Mouse (Mus musculus) T-cell, adult 2 months (primary cell): ENCODE measurements at regions not wholly inside any gene's neighbourhood (a gene's known extent, or its start where the extent isn't known, plus 50 kb on each side); places are given as distances from the start of the nearest gene placed in this dataset.

Source experiments
- DNase-seq: peaks from one replicate; pipeline ENCODE4 v3.0.0; 2022; ENCODE audit warnings: low spot score

DNA sequence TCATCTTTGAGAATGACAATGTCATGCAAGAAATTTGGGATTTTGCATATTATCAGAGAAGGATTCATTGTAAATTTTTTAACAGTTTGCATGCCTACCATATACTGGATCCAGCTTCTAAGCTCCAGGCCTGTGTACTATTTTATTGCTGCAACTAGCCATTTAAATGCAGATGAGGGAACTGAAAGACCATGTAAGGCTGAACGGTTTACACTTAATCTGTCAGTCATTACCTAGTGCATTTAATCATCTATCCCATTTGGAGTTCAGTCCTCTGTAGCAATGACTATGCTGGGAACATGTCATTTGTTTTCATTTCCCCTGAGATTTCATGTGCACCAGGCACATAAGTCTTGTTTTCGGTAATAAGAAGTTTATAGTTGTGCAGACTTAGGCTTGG is 631.8 kb upstream of the Gm21961 start:
- DNase-seq, result no peak

DNA sequence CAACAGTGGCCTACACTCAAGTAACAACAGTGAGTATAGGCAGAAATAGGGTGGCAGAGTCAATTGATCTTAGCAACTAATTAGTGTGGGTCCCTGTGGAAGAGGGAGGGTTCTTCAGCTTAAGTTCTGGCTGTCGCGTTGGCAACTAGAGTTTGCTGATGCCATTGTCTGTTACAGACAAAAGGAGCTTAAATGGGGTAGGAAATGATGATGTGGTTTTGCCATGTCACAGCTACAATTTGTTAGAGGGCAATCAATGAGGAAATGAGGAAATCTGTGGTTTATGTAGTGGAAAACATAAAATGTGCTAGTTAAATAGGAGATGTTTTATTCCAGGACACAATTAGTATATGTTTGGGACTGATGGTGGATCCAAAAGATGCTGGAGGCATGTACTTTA is 624.8 kb upstream of the Gm21961 start:
- no peak for DNase-seq

DNA sequence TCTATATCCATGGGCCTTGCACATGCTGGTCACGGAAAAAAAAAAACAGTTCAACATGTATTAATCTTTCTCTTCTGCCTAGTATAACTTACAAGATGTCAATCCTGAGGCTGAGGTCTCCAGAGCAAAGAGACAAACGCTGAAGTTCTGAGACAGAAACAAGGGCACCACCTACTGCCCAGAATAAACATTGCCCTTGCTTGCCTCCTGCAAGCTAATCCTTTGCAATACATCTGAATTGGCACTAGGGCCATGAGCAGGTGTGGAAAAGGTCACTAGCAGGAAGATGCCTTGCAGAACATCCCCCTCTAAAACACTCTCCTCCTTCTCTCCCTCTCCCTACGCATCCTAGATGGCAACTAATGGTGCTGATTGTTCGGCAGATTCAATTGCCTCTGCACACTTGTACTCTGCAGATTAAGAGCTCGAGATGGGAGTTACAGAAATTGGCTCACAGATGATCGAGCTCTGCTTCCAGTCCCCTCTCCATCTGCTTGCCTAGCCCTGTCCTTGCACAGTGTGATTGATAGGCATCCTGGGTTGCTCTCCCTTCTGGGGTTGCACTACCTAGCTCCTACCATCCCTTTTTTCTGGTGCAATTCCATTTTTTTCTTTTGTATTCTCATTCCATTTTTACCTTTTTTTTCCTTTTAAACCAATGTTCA is 622.9 kb upstream of the Gm21961 start:
- peak; percentile 28 for DNase-seq

DNA sequence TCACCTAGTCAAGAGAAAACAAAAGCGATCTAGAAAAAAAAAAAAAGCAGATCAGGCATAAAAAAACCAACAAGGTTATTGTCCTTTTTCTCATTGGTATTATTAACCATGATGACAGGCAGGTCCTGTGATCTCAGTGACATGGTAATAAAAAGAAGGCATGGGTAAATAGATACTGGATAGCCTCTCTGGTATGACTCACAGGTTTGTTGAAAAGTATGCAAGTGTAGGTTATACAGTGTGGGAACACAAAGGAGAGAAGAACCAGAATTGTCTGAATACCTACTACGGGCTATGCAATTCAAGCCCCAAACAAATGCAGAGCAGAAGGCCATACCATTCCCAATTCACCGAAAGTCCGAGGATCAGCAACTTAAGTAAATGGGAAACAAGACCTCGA is 617.7 kb upstream of the Gm21961 start:
- no peak for DNase-seq

DNA sequence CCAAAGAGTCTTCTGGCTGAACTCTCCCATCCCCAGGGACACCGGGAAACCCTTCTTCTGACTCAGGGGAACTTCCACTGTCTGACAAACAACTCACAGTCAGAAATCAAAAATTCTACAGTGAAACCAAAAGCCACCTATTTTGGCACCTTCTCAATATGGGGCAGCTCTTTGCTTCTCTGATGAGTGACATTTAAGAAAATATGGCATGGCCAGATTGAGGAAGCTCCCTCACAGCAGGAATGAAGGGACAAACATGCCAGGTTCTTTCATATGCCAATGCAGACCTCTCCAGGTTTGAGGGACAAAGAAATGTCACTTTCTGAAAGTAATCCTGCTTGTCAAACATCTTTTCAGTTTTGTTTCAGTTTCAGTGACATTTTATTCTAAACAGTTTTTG is 615.8 kb upstream of the Gm21961 start:
- no peak for DNase-seq

DNA sequence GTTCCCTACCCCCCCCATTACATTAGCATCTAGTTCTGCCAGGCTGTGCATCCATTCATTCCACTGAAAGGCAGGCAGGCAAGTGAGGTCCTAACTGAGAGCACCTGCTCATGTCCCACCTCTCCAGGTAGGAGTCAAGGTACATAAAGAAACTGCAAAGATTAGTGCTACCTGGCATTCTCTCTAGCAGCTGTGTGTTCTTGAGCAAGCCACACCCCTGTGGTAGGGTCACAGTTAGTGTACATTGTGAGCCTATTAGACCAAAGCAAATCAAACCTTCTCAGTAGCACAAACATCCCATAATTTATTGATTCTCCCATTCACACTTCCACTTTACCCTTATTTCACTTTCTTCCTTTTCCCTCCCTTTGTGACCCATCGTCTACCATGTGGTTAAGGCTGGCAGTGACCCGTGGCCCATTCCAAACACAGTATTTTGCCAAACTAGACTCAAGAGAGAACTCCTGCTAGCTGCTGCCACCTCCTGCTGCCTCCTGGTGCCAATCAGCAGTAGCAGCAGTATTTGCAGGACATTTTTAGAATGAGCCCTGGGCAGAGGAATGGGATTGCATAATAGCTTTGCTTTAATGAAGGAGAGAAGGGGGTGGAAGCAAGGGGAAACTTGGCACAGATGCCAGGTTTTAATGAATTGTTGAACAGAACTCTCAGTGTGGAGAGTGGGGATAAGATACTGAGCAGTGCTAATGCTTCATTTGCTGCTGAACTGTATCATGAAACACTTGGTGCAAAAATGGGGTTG is 578.2 kb upstream of the Gm21961 start:
- DNase-seq, result no peak

DNA sequence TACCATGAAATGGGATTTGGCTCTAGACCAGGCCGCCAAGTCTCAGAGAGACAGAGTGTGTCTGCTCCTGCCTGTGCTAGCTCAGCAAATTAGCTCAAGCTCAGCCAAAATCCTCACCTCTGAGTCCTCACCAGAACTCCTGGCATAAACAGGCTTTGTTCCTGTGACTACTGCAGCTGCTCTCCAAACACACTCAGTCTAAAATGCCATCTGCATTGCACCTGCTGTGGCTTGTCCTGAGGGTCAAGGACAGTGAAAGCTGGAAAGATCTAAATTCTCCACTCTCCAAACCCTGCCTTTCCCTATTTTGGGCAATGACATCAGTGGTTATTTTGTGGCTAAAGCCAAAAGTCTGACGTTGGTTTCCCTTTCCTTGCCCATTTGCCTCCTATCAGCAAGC is 570.9 kb upstream of the Gm21961 start:
- no peak for DNase-seq

DNA sequence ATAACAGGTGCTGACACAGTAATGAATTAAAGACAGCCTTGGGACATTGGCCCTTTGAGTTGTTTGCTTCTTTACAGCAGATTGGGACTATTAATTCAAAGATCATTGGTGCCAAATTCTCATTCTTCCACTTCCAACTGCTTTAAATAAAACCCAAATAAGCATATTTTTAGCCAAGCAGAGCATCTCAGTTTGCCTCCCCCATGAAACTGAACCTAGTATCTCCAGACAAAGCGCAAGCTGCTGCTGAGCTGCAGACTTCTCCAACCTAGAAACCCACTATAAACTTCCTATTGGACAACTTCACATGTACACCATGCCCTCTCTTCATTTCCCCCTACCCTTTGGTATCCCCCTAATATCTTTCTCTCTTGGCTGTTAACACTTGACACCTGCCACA is 564.6 kb upstream of the Gm21961 start:
- no peak for DNase-seq

DNA sequence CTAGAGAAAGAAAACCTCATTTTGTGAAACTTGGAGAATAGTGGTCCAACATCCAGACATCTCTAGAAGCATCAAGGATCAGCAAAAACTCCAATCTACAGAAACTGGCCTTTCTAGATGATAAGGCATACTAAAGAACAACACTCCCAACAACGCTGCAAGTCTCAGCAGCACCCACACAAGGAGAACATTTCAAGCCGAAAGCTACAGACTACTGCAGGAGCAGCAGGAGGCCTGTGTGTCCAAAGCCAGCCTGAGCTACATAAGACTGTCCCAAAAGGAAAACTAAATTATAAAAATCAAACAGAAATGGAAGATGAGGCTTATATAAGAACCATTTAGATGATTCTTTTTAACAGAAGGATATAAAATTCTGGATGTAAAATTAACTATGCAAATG is 553.2 kb upstream of the Gm21961 start:
- DNase-seq, result no peak

DNA sequence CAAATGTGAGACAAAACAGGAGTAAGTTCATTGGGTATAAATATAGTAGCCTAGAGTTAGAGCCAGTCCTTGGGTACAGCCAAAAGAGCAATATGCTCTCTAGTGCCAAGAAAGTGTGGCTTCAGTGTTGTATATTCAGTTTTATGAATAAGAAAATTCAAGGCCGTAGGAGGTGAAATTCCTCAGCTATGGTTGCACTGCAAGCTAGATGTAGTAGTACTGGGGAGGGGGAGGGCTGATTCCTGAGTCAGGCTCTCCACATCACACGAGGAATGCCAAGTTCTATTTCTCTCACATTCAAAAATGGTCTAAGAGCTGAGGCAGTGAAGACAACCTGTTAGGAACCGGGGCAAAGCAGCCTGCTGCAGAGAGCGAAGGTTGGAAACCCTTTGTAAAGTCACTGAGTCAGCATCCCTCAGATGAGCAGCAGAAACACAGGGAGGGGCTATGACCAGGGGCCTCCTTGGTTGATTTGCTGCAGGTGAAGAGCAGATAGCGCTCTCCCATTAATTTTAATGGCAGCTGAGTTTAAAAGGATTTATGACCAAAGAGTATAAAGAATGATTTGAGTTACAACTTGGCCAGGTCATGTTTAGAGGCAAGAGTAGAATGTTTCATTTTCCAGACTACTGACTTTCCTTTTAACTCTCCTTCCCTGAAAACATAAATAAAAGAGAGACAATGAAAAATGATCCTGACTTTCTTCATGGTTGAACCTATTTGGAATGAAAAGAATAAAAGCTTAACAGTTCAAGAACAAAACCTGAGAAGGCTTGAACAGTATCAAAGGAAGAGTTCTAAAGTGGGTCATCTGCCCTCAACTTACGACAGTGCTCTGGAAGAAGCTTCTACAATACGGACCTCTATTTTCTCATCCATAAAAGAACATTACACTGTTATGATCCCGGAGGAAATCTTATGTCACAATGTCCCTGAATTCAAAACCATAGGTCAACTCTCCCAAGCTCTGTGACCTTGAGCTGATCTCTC is 543.4 kb upstream of the Gm21961 start:
- DNase-seq, result no peak

DNA sequence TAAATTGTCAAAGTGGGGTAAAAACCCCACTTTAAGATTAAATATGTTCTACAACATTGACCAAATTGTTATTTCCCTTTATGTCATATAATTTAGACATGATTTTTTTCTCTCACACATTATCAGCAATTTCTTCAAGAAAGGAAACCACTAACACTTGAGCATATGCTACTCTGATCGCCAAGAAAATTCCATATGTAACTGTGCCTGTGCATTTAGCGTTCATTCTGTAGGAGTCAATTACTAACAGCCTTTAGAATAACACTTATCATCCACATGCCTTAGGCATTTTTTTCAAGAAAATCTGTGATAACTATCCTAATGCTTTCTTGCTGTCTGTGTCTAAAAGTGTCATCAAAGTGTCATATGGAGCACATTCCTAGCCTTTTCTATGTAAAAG is 534.3 kb upstream of the Gm21961 start:
- DNase-seq, result no peak

DNA sequence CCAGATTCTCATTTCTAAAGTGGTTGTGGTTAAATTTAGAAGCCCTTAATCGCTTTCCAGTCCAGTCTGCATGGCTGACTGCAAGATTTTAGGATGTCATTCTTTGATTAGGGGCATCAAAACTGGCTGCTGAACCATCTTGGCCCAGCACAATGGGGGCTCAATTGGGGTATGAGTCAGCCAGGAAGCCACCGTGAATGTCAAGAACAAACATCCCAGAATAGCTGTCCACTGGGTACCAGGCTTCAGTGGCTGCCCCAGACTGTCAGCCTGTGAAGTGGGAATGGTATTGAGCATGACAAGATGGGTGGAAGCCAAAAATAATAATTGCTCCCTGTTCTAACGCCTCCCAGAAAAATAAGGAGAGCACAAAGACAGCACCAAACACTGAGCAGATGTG is 520.9 kb upstream of the Gm21961 start:
- no peak for DNase-seq

DNA sequence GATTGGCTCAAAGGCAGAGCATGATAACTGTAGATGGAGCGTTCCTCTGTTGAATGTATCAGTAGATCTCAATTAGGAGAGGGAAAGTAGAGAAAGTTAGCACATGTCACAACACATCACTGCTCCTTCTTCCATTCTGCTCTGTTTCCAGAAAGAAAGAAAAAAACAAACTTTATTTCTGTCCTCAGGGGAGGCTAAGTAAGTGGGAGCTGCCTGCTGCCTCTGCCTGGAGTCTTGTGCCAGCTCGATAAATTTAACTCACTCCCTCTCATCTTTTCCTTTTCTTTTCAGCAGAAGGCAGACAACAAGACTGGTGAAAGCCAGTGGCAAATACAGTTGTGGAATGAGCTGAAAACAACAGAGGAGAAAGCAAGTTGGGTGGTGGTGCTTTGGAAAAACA is 517.5 kb upstream of the Gm21961 start:
- DNase-seq, result no peak

DNA sequence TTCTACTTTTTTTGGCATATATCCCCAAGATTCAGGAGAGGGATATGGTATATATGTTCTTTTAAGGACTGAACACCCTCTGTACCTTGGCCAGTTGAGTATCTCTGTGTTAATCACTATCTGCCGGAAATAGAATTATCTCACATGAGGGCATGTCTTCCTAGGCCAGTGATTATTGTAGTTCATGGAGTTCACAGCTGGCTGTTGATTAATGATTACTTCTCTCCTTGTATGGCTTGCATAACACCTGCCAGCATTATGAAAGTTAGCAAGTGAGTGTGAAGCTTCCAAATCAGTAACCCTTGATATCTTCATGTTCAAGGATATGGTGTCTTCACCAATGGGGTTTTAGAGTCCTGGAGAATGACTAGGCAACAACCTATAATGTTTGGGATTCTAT is 488.0 kb upstream of the Gm21961 start:
- no peak for DNase-seq

DNA sequence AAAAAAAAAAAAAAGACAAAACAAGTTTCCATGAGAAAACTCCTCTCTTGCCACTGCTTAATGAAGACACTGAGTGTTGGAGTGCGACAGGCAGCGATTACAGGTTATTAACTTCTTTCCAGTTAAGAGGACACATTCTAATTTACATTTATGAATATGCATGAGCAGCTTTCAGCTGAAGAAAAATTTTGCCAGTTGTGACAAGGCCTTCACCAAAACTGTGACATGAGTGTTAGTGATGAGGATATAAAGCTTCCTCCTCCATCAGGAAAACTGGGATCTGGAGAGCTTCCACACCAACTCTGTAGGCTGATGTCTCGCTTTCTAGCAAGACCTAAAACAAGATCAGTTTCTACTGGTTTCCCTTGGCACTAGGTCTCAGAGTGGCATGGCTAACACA is 464.2 kb upstream of the Gm21961 start:
- no peak for DNase-seq

DNA sequence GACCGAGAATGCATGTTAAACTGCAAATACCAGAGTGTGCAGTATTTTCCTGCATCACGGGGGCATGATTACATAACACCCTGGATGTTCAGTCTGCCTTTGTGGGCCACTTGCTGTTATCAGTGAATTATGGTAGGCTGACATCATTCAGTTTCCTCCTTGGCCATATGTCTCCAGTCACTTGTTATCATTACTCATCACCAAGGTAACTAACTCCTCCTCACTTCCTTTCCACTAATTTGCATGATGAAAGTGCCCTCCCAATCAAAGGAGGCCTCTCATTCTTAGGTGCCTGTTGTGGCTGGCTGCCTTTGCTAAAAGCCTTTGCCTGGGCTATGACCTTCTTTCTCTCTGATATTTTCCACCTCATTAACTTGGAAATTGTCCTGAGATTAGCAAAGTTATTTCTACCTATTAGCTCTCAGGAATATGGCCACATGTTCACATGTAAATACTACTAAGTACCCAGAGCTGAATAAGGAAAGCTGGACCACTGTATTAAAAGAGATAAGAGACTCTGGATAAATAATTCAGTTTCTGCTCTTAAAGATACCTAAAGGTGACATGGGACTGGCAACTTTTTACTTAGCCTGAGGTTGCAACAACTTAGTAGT is 440.6 kb upstream of the Gm21961 start:
- no peak for DNase-seq

DNA sequence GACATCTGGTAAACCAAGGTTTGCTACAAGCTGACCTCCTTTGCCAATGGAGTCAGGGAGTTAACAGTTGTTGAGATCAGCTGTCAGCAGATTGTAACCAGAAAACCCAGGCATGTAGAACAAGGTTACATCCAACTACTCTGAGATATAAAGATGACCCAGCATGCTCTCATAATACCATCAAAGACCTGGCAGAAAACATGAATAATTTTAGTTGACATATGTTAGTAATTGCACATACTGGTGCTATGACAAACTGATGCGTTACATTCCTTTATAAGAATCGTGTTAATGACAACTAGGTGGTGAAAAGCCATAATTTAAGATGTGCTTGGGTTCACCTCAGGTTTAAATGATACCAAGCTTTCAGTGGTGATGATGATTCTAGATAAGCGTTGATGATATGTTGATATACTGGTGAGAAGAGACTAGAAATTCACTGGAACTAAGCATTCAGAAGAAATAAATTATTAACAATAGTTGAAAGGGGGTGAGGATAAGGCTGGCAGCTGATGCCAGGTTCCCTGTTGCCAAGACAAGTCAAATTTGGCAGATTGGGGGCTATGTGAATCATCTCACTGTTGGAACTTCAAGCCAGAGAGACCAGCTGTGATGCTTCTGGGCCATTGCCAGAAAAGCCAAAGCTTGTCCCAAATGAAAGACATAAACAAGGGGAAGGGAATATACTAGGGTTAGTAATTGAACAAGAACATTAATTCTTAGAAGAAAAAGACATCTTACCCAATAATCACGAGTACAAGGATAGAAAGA is 437.7 kb upstream of the Gm21961 start:
- DNase-seq, result no peak

DNA sequence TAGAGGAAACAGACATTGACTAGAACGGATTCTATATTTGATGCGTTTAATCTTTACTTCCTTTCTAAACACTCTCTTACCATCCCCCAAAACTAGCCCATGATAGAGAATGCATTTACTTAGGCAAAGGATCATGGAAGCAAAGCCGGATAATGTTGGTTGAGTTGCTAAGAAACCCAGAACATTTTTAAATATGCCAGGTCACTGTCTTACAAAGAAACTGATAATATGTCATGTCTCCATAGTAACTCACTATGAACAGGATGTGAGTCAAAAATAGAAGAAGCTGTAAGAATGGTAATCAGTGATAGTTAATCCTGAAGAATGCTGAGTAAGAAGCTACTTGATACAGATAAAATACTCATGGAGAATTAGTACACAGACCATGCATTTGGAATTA is 405.0 kb upstream of the Gm21961 start:
- no peak for DNase-seq
